Mouse (Mus musculus) kidney, postnatal 4 days (tissue): ENCODE data around the gene Snx29.
"Not testable (repeated sequence)": the region's sequence is repeated elsewhere in the genome, so short reads cannot be mapped to it uniquely, and the experiment has no call there.

Experiments
- DNase-seq, 2 experiments: peaks; one replicate each; pipeline ENCODE4 v3.0.0; 2021; ENCODE audit warnings: mixed read lengths in 2 of 2

Gene Snx29

GRCm38 (mm10) chr16:11550043-11550725 is 227.5 kb downstream of the Snx29 start:
- no peak for DNase-seq

- no peak for DNase-seq
Measured at GRCm38 (mm10) chr16:11561714-11562113, 239.0 kb downstream of the Snx29 start.

GRCm38 (mm10) chr16:11563846-11564245 is 241.1 kb downstream of the Snx29 start:
- DNase-seq: no peak

- DNase-seq: no peak
Measured at GRCm38 (mm10) chr16:11565126-11565525, 242.4 kb downstream of the Snx29 start.

GRCm38 (mm10) chr16:11567594-11567993 is 244.9 kb downstream of the Snx29 start:
- DNase-seq: no peak

- peak in 1 of 2 experiments; percentile 17 for DNase-seq
Measured at GRCm38 (mm10) chr16:11568095-11568494, 245.4 kb downstream of the Snx29 start.

- no peak for DNase-seq
Measured at GRCm38 (mm10) chr16:11568601-11569000, 245.9 kb downstream of the Snx29 start.

- DNase-seq: no peak
Measured at GRCm38 (mm10) chr16:11569127-11569526, 246.4 kb downstream of the Snx29 start.

- DNase-seq: no peak
Measured at GRCm38 (mm10) chr16:11570072-11570471, 247.4 kb downstream of the Snx29 start.

GRCm38 (mm10) chr16:11574517-11574916 is 251.8 kb downstream of the Snx29 start:
- no peak for DNase-seq

GRCm38 (mm10) chr16:11575733-11576132 is 253.0 kb downstream of the Snx29 start:
- not testable (repeated sequence) for DNase-seq

GRCm38 (mm10) chr16:11577541-11578255 is 255.0 kb downstream of the Snx29 start:
- no peak for DNase-seq

- DNase-seq: peak; percentile 43 to 54
Measured at GRCm38 (mm10) chr16:11579676-11580098, 257.0 kb downstream of the Snx29 start.

- no peak for DNase-seq
Measured at GRCm38 (mm10) chr16:11583941-11584639, 261.4 kb downstream of the Snx29 start.

- no peak for DNase-seq
Measured at GRCm38 (mm10) chr16:11588689-11589088, 266.0 kb downstream of the Snx29 start.

- no peak for DNase-seq
Measured at GRCm38 (mm10) chr16:11589336-11589735, 266.6 kb downstream of the Snx29 start.

- DNase-seq: no peak
Measured at GRCm38 (mm10) chr16:11589782-11590695, 267.3 kb downstream of the Snx29 start.

- DNase-seq: no peak
Measured at GRCm38 (mm10) chr16:11596599-11596998, 273.9 kb downstream of the Snx29 start.

GRCm38 (mm10) chr16:11597769-11598168 is 275.1 kb downstream of the Snx29 start:
- DNase-seq: no peak

- DNase-seq: no peak
Measured at GRCm38 (mm10) chr16:11599523-11599922, 276.8 kb downstream of the Snx29 start.

- DNase-seq: no peak
Measured at GRCm38 (mm10) chr16:11601336-11602082, 278.8 kb downstream of the Snx29 start.
